Mouse (Mus musculus) left cerebral cortex, adult 8-10 months (tissue): ENCODE measurements around the gene Gm10837. TPM values are rescaled to one million over a fixed set of nuclear protein-coding genes. Genes with fewer than 3 reads are reported as not detected.

Source experiments
- DNase-seq, 2 experiments: peaks; one replicate each; pipeline ENCODE4 v3.0.0; 2022; ENCODE audit warnings: low spot score in 2 of 2
- total RNA-seq, 4 experiments: library from RNA; stranded (reverse); gene quantifications; 2 replicates each; pipeline ENCODE4 v1.2.4; 2022

Gm10837 gene
- total RNA-seq, 4 experiments from 2014 or later: not detected

DNA sequence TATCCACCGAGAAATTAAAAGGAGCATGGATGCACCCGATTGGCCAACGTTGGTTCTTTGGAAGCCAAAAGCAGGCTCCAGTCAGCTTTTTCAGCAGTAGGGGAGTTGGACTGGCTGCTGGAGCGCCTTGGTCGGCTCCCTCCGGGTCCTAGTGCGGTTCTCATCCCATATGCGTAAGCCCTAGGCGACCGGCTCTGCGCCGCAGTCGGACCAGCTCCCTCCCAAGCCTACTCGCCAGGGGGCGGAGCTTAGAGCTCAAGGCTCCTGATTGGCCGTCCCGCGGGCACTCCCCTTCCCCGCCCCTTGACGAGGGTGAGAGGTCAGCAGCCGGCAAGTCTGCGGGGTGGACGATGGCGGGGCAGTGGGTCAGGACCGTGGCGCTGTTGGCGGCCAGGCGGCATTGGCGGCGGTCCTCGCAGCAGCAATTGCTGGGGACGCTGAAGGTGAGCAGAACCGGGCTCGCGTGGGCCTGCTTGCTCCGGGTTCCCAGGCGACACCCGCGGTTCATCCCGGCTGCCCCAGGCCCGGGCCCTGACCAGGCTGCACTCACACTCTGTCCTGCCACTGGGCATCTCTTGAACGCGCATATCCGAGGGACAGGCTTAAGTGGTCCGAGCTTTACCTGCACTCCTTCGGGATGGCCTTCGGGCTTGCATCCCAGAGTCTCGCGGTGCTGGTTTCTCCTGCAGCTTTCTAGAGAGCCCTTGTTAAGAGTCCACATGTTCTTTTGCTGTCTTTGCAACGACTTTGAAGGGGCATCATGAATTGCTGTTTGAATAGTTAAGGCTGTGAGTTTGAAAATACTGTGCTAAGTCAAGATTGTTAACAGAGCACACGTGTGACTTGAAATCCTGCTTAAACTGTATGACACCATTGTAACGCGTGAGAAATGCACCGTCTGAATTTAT lies 43.9 kb downstream of the Gm10837 start, which contains the start of gene Pcca:
Gene Pcca, plus strand, starts transcription at position 308 of the 908 bp plus-strand sequence.
- peak; percentile 86 to 97 for DNase-seq

DNA sequence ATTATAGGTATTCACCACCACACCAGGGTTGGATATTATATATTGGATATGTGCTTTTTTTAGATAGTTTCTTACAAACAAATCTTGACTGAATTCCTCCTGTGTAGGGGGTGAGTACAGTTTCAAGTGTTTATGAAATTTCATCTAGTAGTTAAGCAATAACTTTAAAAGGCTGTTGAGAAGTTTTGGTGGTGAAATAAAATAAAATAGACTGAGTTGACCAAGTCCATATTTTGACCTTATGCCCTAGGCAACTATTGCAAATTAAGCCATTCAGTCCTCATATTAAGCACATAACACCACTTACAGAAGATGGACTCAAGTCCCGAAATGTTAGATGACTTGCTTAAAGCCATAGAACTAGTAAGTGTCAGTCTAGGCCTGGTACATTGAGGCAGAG lies 45.6 kb downstream of the Gm10837 start:
- DNase-seq: no peak

Other genes starting within 250 kb of the Gm10837 start
- under 1 TPM in 3 of 4 experiments, not detected in 1; 0.19 to 0.59 (median 0.41) TPM for gene Gm5089, start 39.5 kb upstream of the Gm10837 start, total RNA-seq
- gene Zic5, start 24.9 kb upstream of the Gm10837 start, total RNA-seq: 1 to 10 TPM; 2.2 to 6.1 (median 3.5) TPM
- gene Zic2, start 15.2 kb upstream of the Gm10837 start, total RNA-seq: 10 to 100 TPM; 20.3 to 25.7 (median 21.7) TPM
- gene Pcca, start 43.7 kb downstream of the Gm10837 start, total RNA-seq: 10 to 100 TPM; 35.3 to 45.7 (median 40.5) TPM